Mouse (Mus musculus): ENCODE data around the gene Snrnp40.

Snrnp40 gene

GRCm38 (mm10) chr4:130359486-130360237 lies at the start of gene Snrnp40, which contains the start of gene Zcchc17:
Snrnp40 (plus strand) TSS chr4:130360132.
Zcchc17 (minus strand) TSS chr4:130359943.
- peak; percentile 99 for DNase-seq

DNA sequence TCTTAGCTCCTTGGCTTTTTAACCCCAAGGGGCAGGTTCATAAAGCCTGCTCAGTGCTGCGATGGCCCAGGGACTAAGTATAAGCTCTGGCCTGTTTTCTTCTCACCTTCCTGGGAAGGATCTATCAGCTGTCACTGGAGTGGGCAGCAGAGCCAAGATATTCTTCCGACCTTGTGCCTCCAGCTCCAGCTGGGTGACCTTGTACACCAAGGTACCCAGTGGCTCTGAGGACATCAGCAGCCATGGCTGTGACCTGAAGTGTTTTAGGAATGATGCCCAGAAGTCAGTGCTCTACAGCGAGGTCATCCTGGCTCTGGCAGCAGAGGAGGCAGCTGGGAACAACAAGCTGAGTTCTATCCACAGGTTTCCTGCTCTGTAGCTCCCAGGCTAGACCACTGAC lies 47.4 kb upstream of the Snrnp40 start:
- no peak for DNase-seq

GRCm38 (mm10) chr4:130313552-130313951 lies 46.4 kb upstream of the Snrnp40 start:
- no peak for DNase-seq

DNA sequence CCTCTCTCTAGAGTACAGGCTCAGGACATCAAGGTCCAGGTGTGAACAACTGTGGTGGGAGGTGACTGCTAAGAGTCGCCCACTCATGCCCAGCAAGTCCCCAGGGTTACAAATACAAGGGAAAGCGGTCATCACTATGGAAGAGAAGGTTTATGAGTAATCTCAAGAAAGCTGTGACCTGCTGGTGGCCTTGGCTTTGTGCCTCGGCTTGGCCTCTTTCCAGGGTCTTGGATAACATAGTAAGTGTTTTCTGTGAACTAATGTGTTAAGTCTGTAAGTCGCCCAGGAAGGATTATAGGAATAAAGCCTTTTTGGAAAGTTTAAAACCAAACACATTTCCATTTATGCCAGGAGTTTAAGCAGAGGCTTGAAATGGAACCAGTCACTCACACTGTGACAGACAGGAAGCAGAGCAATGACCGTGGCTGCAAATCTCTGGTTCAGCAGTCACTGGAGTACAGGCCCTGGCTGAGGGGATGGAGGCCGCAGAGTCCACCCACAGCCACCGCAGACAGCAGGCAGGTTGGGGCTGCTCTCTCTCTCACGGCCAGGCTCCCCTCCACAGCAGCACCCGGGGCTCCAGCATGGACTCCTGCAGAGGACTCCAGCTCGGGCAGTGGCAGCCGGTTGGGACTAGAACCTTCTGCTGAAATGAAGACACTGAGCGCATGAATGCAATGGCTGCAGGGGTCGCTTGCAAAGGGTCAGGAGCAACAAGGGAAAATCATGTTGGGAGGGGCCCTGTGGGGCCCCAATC lies 44.0 kb upstream of the Snrnp40 start:
- DNase-seq, result no peak

GRCm38 (mm10) chr4:130316691-130317090 lies 43.2 kb upstream of the Snrnp40 start:
- DNase-seq, result no peak

DNA sequence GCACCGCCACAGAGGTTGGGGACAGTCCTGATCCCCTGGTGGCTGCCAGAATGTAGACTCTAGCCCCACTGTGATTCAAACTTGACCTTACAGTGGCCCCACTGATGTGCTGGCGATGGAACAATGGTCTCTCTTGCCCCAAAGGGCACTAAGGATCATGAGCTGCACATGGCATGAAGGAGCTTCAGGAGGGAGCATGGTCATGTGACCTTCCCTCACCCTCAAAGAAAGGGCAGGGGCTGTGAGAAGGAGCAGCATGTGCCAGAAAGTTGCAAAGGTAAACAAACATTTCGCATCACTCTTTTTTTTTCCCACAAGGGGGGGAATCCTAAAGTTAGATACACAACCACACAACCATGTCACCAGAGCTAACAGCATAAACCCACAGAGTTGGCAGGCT lies 41.8 kb upstream of the Snrnp40 start:
- no peak for DNase-seq

DNA sequence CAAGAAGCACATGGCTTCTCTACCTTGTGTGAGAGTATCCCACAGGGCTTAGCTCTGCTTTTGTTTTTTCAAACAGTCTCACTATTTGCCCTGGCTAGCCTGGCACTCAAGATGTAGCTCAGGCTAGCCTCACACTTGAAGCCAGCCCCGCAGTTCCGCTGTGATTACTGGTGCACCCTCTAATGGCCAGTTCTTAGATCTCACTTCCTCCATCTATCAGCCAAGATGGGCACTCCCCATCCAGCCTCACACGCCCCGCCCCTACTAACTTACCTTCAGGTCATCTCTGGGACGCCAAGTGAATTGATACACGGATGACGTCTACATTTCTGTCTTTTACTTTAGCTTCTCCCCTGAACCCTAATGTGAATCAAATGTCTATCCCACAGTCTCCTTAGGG lies 40.4 kb upstream of the Snrnp40 start:
- DNase-seq, result no peak

GRCm38 (mm10) chr4:130321640-130322039 lies 38.3 kb upstream of the Snrnp40 start:
- no peak for DNase-seq

DNA sequence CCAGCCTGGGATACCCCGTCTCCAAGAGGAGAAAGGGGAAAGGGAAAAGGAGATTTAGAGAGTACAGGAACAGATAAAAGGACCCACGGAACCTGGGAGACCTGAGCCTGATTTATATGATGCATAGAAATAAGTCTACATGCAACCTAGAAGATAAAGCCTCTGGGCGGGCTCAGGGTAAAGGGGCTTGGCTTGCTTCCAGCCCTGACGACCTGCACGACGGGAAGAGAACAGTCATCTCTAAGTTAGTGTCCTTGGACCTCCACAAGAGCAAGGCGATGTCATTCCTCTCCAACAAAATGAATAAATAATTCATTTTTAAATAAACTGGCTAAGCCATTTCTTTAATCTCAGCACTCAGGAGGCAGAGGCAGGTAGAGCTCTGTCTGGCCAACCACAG lies 37.4 kb upstream of the Snrnp40 start:
- DNase-seq, result no peak

DNA sequence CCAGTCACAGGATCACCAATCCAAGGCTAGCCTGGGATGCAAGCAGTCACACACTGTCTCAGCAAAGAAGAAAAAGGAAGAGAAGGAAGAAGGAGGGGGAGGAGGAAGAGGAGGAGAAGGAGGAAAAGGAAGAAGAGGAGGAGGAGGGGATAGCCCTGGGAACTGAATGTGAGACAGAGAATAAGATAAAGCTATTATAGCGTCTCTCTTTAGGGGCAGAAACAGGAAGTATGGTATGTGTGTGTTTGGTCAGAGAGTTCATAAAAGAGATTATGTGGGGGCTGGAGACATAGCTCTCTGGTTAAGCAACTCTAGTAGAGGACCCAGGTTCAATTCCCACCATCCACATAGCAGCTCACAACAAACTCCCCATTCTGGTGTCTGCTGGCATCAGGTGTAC lies 36.8 kb upstream of the Snrnp40 start:
- no peak for DNase-seq

- DNase-seq, result no peak
Observed at GRCm38 (mm10) chr4:130323607-130324006, 36.3 kb upstream of the Snrnp40 start.

- no peak for DNase-seq
Observed at GRCm38 (mm10) chr4:130325446-130325845, 34.5 kb upstream of the Snrnp40 start.

DNA sequence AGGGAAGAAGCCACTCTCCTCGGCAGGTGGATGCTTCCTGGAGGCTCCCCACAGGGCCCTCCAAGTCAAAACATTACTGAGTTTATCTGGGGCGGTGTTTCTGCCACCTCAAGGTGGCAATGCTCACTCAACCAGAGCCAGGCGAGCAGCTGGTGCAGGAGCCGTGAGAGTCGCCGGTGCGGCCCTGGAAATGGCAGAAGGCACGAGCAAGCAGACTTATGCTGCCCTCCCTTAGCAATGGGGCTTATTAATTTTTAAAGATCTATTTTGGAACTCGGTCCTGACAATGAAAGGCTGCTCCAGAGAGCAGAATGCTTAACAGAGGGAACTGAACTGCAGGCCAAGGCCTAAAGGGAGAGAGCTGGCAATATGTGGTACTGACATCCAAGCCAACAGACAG lies 32.6 kb upstream of the Snrnp40 start:
- DNase-seq, result no peak

DNA sequence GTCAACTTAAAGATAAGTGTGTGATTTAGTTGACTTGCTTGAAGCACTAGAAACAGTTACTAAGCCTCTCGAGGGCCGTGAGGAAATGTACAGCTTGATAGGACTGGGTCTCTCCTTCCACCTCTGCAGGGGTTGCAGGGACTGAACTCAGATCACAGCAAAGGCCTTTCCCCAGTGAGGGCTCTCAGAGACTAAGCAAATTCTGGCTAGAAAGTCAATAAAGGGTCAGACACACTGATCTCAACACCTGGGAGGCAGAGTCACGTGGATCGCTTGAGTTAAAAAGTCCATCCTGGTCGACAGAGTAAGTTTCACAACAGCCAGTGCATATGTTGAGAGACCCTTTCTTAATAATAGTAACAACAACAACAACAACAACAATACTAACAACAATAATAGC lies 24.1 kb upstream of the Snrnp40 start:
- no peak for DNase-seq

- no peak for DNase-seq
Observed at GRCm38 (mm10) chr4:130341691-130342090, 18.2 kb upstream of the Snrnp40 start.

GRCm38 (mm10) chr4:130349666-130350065 lies 10.3 kb upstream of the Snrnp40 start:
- no peak for DNase-seq

- no peak for DNase-seq
Observed at GRCm38 (mm10) chr4:130350690-130351422, 9.1 kb upstream of the Snrnp40 start.

- DNase-seq, result no peak
Observed at GRCm38 (mm10) chr4:130352588-130352987, 7.3 kb upstream of the Snrnp40 start.

GRCm38 (mm10) chr4:130357946-130358345 lies 2.0 kb upstream of the Snrnp40 start:
- no peak for DNase-seq

DNA sequence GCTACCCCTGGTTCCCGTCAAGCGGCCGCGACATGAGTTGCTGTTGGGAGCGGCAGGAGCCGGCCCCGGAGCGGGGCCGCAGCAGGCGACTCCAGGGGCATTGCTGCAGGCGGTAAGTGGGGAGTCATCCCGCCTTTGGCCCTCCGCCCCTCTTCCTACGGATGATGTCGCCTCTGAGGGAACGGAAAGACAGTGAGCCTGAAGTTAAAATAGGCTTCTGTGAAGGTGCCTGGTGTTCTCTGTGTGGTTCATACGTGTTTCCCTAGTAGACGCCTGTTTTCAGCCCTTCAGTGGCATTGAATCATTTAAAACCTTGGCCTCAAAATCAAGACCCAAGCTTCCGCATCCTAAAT lies 282 bp downstream of the Snrnp40 start:
- DNase-seq, result no peak

GRCm38 (mm10) chr4:130376675-130377074 lies 16.7 kb downstream of the Snrnp40 start:
- no peak for DNase-seq

DNA sequence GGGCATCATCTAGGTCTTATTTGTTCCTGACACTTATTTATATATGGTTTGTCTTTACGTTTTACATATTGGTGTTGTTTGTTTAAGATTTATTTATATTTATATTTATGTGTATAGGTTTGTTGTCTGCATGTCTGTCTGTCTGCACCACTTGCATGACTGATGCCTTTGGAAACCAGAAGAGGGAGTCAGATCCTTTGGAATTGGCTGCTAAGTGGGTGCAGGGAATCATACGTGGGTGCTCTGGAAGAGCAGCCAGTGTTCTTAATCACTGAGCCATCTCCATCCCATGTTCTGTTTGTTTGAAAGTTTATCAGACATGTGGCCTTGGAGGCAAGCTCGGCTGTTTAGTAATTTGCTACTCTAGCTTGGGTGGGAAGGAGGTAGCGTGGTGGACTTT lies 17.6 kb downstream of the Snrnp40 start:
- no peak for DNase-seq

DNA sequence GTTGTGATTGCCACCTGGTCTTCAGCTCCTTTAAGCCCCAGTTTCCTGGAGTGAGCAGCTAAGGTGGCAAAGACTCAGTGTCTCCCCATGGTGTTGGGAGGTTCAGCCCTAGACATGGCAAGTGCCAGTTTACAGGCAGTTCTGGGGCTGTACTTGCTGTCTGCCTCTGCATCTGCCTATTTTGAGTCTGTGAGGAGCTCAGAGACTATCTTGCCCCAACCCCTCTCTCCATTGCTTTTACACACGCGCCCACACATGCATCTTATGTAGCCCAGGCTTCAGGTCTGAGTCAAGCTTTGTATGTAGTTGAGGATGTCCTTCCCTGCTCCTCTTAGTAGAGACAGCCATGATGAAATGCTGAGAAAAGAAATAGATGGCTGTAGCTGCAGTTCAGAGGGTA lies 19.2 kb downstream of the Snrnp40 start:
- no peak for DNase-seq

GRCm38 (mm10) chr4:130380418-130380817 lies 20.5 kb downstream of the Snrnp40 start:
- no peak for DNase-seq

All from layer of hippocampus, adult 9-11 months (tissue).